Mouse (Mus musculus): ENCODE data around the gene Spag8. TPM values are rescaled to one million over a fixed set of nuclear protein-coding genes. Genes with fewer than 3 reads are reported as not detected.

The Spag8 gene
- total and polyA plus RNA-seq, 2 experiments from 2014 or later, result 6.8 to 7.8 TPM

DNA sequence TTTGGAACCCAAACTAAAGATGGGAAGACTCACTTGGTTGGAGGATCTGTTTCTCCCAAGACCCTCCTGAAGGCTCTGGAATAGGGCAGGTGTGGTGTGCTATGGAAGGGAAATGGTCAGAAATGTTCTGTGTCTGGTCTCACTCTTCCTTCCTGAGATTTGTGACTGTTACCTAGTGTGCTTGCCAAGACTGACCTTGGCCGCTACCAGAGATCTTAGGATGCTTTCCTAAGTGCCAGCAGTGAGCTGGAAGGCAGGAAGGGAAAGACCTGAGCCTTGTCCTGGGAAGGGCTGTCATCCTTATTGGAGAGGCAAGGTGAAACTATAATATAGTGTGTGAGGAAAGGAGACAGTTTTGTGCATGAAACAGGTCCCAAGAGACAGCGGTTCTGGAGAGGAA lies 19.7 kb downstream of the Spag8 start:
- Histone ChIP-seq H3K4me3 (ENCODE audit: low read length) (no peak overlapping the region), H3K9me3 (ENCODE audit: low read length) (no peaks in the 10 kb centered on the region), H3K36me3 (ENCODE audit: insufficient read depth, low read length) (no peaks in the 10 kb centered on the region), H3K27me3 (ENCODE audit: insufficient read depth, low read length) (no peaks in the 10 kb centered on the region), H3K9ac (replicated peaks; ENCODE audit: low read length) (no peak overlapping the region), H3K4me1 (ENCODE audit: insufficient read depth, low read length) (peaks cover 19% of the 10 kb centered on the region), H3K4me2 (ENCODE audit: low read depth, low read length) (no peak overlapping the region), H3K27ac (no peak overlapping the region)
- no peak for DNase-seq (ENCODE audit: low spot score)
- ATAC-seq, result no peak
- 85% methylated on average over 2 of the region's 2 CpGs for WGBS
- no peak for TF ChIP-seq CTCF (IDR thresholded peaks at IDR 0.05; ENCODE audit: low read depth)

DNA sequence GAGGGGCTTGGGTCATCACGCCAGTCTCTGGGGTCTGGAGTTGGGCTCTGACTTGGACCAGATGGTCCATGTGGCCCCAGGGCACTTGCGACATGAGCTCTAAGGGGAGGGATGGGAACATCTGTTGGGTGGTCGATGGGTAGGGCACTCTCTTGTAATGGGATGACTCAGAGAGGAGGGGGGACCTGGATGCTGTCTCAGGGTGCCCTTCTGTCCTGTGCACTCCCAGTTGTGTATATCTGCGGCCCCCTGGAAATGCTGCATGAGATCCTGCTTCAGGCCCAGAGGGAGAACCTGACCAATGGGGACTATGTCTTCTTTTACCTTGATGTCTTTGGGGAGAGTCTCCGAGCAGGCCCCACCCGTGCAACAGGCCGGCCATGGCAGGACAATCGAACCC lies 20.1 kb downstream of the Spag8 start:
- WGBS, result 74% methylated on average over 8 of the region's 8 CpGs
- no peak for TF ChIP-seq CTCF (IDR thresholded peaks at IDR 0.05; ENCODE audit: low read depth)
- Histone ChIP-seq H3K27me3 (ENCODE audit: insufficient read depth, low read length) (no peaks in the 10 kb centered on the region), H3K9ac (replicated peaks; ENCODE audit: low read length) (no peak overlapping the region), H3K4me3 (ENCODE audit: low read length) (no peak overlapping the region), H3K9me3 (ENCODE audit: low read length) (no peaks in the 10 kb centered on the region), H3K4me1 (ENCODE audit: insufficient read depth, low read length) (peaks cover 19% of the 10 kb centered on the region), H3K36me3 (ENCODE audit: insufficient read depth, low read length) (no peaks in the 10 kb centered on the region), H3K27ac (no peak overlapping the region), H3K4me2 (ENCODE audit: low read depth, low read length) (peak overlapping the region; percentile 93; the same call in 1 of the 2 replicates)
- DNase-seq (ENCODE audit: low spot score) (no peak), ATAC-seq (no peak)

DNA sequence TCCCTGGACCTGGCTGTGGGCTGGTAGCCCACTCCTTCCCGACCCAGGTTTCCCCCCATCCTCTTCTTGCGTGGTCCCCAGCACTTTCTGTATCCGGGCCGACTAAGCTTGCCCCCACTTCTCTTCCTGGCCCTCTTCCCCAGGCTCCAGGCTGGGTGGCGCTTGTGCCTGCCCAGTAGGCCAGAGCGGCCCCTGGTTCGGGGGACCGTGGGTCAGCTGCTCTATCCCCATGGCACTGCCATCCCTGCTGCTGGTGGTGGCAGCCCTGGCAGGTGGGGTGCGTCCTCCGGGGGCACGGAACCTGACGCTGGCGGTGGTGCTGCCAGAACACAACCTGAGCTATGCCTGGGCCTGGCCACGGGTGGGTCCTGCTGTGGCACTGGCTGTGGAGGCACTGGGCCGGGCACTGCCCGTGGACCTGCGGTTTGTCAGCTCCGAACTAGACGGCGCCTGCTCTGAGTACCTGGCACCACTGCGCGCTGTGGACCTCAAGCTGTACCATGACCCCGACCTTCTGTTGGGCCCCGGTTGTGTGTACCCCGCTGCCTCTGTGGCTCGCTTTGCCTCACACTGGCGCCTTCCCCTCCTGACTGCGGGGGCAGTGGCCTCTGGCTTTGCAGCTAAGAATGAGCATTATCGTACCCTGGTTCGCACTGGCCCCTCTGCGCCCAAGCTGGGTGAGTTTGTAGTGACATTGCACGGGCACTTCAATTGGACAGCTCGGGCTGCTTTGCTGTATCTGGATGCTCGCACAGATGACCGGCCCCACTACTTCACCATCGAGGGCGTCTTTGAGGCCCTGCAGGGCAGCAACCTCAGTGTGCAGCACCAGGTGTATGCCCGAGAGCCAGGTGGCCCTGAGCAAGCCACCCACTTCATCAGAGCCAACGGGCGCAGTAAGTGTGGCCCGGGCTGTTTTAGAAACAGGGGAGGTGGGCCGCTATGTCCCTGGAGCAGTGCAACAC lies 21.2 kb downstream of the Spag8 start:
- Histone ChIP-seq H3K9me3 (ENCODE audit: low read length) (no peaks in the 10 kb centered on the region), H3K4me2 (ENCODE audit: low read depth, low read length) (peak overlapping the region; percentile 93), H3K4me3 (ENCODE audit: low read length) (peak overlapping the region; percentile 55), H3K9ac (replicated peaks; ENCODE audit: low read length) (peak overlapping the region; percentile 86), H3K27me3 (ENCODE audit: insufficient read depth, low read length) (no peaks in the 10 kb centered on the region), H3K36me3 (ENCODE audit: insufficient read depth, low read length) (no peaks in the 10 kb centered on the region), H3K27ac (peak overlapping the region; percentile 88), H3K4me1 (ENCODE audit: insufficient read depth, low read length) (peaks cover 19% of the 10 kb centered on the region)
- no peak for TF ChIP-seq CTCF (IDR thresholded peaks at IDR 0.05; ENCODE audit: low read depth)
- DNase-seq (ENCODE audit: low spot score), result peak; percentile 23
- ATAC-seq, result peak; percentile 16
- 41% methylated on average over 42 of the region's 42 CpGs for WGBS

DNA sequence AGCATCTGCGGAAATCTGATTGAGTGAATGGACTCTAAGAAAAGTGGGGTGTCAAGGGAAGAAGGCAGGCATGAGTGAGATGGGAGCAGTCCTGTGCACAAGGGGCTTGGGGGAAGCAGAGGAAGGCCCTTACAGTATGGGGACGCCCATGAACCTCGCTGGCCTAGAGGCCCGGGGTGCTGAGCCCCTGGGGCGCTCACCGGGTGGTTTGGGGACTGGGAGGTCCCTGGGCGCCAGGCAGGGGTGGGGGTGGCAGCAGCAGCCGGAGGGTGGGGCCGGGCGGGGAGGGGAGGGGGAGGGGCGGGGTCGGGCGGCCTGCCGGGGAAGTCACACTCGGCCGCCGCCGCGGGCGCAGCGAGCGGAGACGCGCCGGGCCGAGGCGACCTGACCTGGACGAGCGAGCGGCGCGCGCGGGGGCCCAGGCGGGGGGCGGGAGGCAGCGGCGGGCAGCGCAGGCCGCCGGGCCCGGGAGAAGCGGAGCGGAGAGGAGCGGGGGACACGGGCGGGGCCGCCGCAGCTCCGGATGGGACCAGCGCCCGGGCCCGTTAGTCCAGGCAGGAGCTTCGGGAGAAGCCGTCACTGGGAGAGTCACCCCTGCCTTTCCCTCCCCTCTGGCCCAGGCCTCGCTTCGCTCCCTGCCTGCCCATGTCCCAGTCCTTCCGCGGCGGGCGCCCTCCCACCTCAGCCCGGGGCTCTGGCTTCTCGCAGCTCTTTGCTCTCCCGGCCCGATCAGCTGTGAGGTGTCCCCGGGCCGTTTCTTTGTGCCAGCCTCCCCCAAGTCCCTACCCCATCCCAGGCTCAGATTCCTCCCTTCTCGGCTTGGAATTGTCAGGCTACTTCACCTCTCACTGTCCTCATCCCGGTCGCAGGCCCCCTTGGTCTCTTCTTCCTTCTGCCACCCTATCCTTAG lies 22.1 kb downstream of the Spag8 start, which contains the start of gene Npr2:
TSS of gene Npr2 (plus strand) at position 890 of the 910 bp plus-strand sequence.
- no peak for TF ChIP-seq CTCF (IDR thresholded peaks at IDR 0.05; ENCODE audit: low read depth)

DNA sequence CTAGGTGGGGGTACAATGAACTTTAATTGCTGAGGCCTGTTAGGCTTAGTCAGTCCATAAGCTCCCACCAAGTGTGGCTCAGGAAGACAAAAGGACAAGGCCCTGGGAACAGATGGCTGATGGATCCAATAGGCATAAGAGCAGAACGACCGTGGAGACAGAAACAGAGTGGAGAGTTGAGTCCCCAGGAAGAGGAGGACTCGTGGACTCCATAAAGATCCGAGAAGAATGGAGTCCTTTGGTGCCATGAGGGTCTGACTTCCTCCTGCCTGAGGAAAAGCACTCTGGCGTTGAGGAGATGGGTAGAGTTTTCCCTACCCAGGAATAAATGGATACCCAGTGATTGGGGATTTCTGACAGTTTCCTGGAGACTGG lies 22.7 kb downstream of the Spag8 start:
- H3K4me1 ChIP-seq (ENCODE audit: insufficient read depth, low read length), result peaks cover 19% of the 10 kb centered on the region
- TF ChIP-seq CTCF (IDR thresholded peaks at IDR 0.05; ENCODE audit: low read depth), result no peak
- no peaks in the 10 kb centered on the region for H3K27me3 ChIP-seq (ENCODE audit: insufficient read depth, low read length)
- ATAC-seq (peak; percentile 10; the same call in 1 of the 2 replicates), DNase-seq (ENCODE audit: low spot score) (peak; percentile 27)
- 17% methylated on average over 5 of the region's 5 CpGs for WGBS
- no peaks in the 10 kb centered on the region for H3K9me3 ChIP-seq (ENCODE audit: low read length)
- peak overlapping the region; percentile 55 for H3K4me3 ChIP-seq (ENCODE audit: low read length)
- peak overlapping the region; percentile 93 for H3K4me2 ChIP-seq (ENCODE audit: low read depth, low read length)
- no peaks in the 10 kb centered on the region for H3K36me3 ChIP-seq (ENCODE audit: insufficient read depth, low read length)
- H3K27ac ChIP-seq, result peak overlapping the region; percentile 88
- H3K9ac ChIP-seq (replicated peaks; ENCODE audit: low read length), result peak overlapping the region; percentile 86; the same call in 1 of the 2 replicates

More for the DNA sequence above, 22.1 kb downstream of the Spag8 start, which contains the start of gene Npr2:
- H3K4me3 ChIP-seq (ENCODE audit: low read length), result peak within 1 kb of the TSS; percentile 55
- DNase-seq (ENCODE audit: low spot score) (peak; percentile 57), ATAC-seq (peak; percentile 39)
- peaks cover 19% of the 10 kb centered on the region for H3K4me1 ChIP-seq (ENCODE audit: insufficient read depth, low read length)
- 1% methylated on average over 49 of the region's 70 CpGs for WGBS
- peak within 1 kb of the TSS; percentile 93 for H3K4me2 ChIP-seq (ENCODE audit: low read depth, low read length)
- no peaks in the 10 kb centered on the region for H3K9me3 ChIP-seq (ENCODE audit: low read length)
- H3K9ac ChIP-seq (replicated peaks; ENCODE audit: low read length), result peak within 1 kb of the TSS; percentile 86
- no peaks in the 10 kb centered on the region for H3K36me3 ChIP-seq (ENCODE audit: insufficient read depth, low read length)
- peak within 1 kb of the TSS; percentile 88 for H3K27ac ChIP-seq
- no peaks in the 10 kb centered on the region for H3K27me3 ChIP-seq (ENCODE audit: insufficient read depth, low read length)

DNA sequence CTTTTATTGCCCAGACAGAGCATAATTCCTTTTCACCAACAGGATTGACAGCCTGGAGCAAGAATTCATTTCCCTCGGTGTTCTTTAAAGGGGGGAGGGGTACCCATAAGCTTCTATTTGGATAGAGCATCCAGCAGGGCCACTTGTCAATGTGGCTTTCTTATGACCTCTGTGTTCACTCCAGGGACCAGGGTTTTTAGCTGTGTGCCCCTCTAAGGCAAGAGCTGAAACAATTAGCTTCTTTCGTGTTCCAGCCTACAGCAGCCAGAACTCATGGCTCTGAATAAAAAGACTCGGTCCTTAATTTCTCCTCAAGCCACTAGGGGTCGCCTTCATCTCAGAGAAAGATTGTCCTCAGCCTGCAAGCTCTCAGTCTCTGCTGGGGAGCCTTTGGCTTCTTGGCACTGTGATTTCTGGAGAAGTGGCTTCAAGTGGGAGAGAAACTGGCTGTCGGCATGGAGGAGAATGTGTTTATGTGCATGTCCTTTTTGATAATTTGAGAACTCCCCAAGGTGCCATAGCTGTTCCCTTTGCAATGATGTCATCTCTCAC lies 23.3 kb downstream of the Spag8 start:
- TF ChIP-seq CTCF (IDR thresholded peaks at IDR 0.05; ENCODE audit: low read depth), result peak; percentile 91
- ATAC-seq (peak; percentile 73), DNase-seq (ENCODE audit: low spot score) (peak; percentile 95)
- no peak overlapping the region; the same call in 1 of the 2 replicates for H3K9ac ChIP-seq (replicated peaks; ENCODE audit: low read length)
- peaks cover 19% of the 10 kb centered on the region for H3K4me1 ChIP-seq (ENCODE audit: insufficient read depth, low read length)
- no peak overlapping the region for H3K4me3 ChIP-seq (ENCODE audit: low read length)
- peaks cover 5% of the 10 kb centered on the region for H3K9me3 ChIP-seq (ENCODE audit: low read length)
- no peaks in the 10 kb centered on the region for H3K36me3 ChIP-seq (ENCODE audit: insufficient read depth, low read length)
- peak overlapping the region; percentile 88 for H3K27ac ChIP-seq
- WGBS, result 2% methylated on average over 5 of the region's 5 CpGs
- H3K4me2 ChIP-seq (ENCODE audit: low read depth, low read length), result peak overlapping the region; percentile 40
- H3K27me3 ChIP-seq (ENCODE audit: insufficient read depth, low read length), result no peaks in the 10 kb centered on the region
